Mouse (Mus musculus) liver, embryonic 11.5 days (tissue): ENCODE data around the gene Pdzd7. TPM values are rescaled to one million over a fixed set of nuclear protein-coding genes. Genes with fewer than 3 reads are reported as not detected.

Source experiments
- ATAC-seq: fragments of 200-750 bp; cut with Nextera tagmentation; replicated peaks from 2 replicates; pipeline ENCODE4 v1.8.0; 2017; ENCODE audit warnings: moderate number of reproducible peaks, mild to moderate bottlenecking, moderate TSS enrichment, moderate library complexity; ENCODE audit not compliant: low FRiP score
- DNase-seq: peaks from one replicate; pipeline ENCODE4 v3.0.0-alpha.2; 2017; ENCODE audit warnings: low spot score
- H3K27ac ChIP-seq: fragments of 300-500 bp; sonication (generic); 2 replicates; pipeline ENCODE4 v1.5.1; 2014; ENCODE audit warnings: mild to moderate bottlenecking, low read depth, low read length, control low read depth
- H3K27me3 ChIP-seq: fragments of 300-500 bp; sonication (generic); replicated peaks from 2 replicates; pipeline ENCODE4 v1.6.1; 2014; ENCODE audit warnings: low read length, mixed read lengths; ENCODE audit not compliant: control insufficient read depth, insufficient read depth
- H3K36me3 ChIP-seq: fragments of 300-500 bp; sonication (generic); 2 replicates; pipeline ENCODE4 v1.6.1; 2014; ENCODE audit warnings: mild to moderate bottlenecking, low read length, moderate library complexity, mixed read lengths; ENCODE audit not compliant: control insufficient read depth, insufficient read depth
- H3K4me1 ChIP-seq: fragments of 300-500 bp; sonication (generic); replicated peaks from 2 replicates; pipeline ENCODE4 v1.6.1; 2014; ENCODE audit warnings: low read length, mixed read lengths; ENCODE audit not compliant: control insufficient read depth, insufficient read depth
- H3K4me2 ChIP-seq: fragments of 300-500 bp; sonication (generic); 2 replicates; pipeline ENCODE4 v1.6.1; 2014; ENCODE audit warnings: mild to moderate bottlenecking, control low read depth, moderate library complexity
- H3K4me3 ChIP-seq: fragments of 300-500 bp; sonication (generic); 2 replicates; pipeline ENCODE4 v1.5.1; 2014; ENCODE audit warnings: low read depth, low read length, control low read depth
- H3K9ac ChIP-seq: fragments of 300-500 bp; sonication (generic); 2 replicates; pipeline ENCODE4 v1.6.1; 2014; ENCODE audit warnings: low read depth, low read length, control low read depth
- H3K9me3 ChIP-seq: fragments of 300-500 bp; sonication (generic); 2 replicates; pipeline ENCODE4 v1.6.1; 2016; ENCODE audit warnings: low read length, inconsistent platforms, mixed read lengths; ENCODE audit not compliant: control insufficient read depth
- WGBS: fragments of 180-500 bp; shearing (Covaris S2); extraction: QIAGEN DNeasy Blood & Tissue Kit; methylation state at CpG from one replicate; pipeline ENCODE4 v1.1.7; 2014; 5-methylcytosine and 5-hydroxymethylcytosine counted together
- polyA plus RNA-seq: library from polyadenylated mRNA; unstranded; fragments of >200 nt; fragmentation: Nextera tagmentation; extraction: Ambion mirVana; gene quantifications from 2 replicates; pipeline ENCODE4 v1.2.1, GENCODE M21; 2014

The Pdzd7 gene
- polyA plus RNA-seq, 1 experiment from 2014 or later = not detected

GRCm38 (mm10) chr19:45013581-45014225 is 31.8 kb downstream of the Pdzd7 start:
- no peak for DNase-seq
- H3K4me3 ChIP-seq = no peak overlapping the region

GRCm38 (mm10) chr19:45012636-45013035 is 32.9 kb downstream of the Pdzd7 start:
- H3K4me3 ChIP-seq = no peak overlapping the region
- WGBS = 52% methylated on average over 6 of the region's 6 CpGs
- H3K36me3 ChIP-seq = peaks cover 37% of the 10 kb centered on the region
- H3K9me3 ChIP-seq = no peaks in the 10 kb centered on the region
- H3K27ac ChIP-seq = 0 out of 2 replicates have a peak overlapping the region, but pooled peaks have one; percentile 21
- H3K27me3 ChIP-seq = no peaks in the 10 kb centered on the region
- DNase-seq (no peak), ATAC-seq (no peak)
- no peak overlapping the region; the same call in 1 of the 2 replicates for H3K4me2 ChIP-seq
- no peak overlapping the region for H3K9ac ChIP-seq
- peaks cover 38% of the 10 kb centered on the region for H3K4me1 ChIP-seq

More at GRCm38 (mm10) chr19:45013581-45014225, 31.8 kb downstream of the Pdzd7 start:
- no peak for ATAC-seq
- Histone ChIP-seq H3K27me3 (no peaks in the 10 kb centered on the region), H3K9ac (no peak overlapping the region; the same call in 1 of the 2 replicates), H3K27ac (peak overlapping the region; percentile 87; the same call in 1 of the 2 replicates), H3K4me1 (peaks cover 37% of the 10 kb centered on the region), H3K4me2 (peak overlapping the region; percentile 99), H3K9me3 (no peaks in the 10 kb centered on the region), H3K36me3 (peaks cover 28% of the 10 kb centered on the region)
- 43% methylated on average over 6 of the region's 6 CpGs for WGBS

GRCm38 (mm10) chr19:45012219-45012618 is 33.3 kb downstream of the Pdzd7 start:
- H3K4me3 ChIP-seq = no peak overlapping the region
- no peak overlapping the region; the same call in 1 of the 2 replicates for H3K4me2 ChIP-seq
- peaks cover 39% of the 10 kb centered on the region for H3K36me3 ChIP-seq
- no peaks in the 10 kb centered on the region for H3K27me3 ChIP-seq
- no peaks in the 10 kb centered on the region for H3K9me3 ChIP-seq
- DNase-seq = no peak
- H3K4me1 ChIP-seq = peaks cover 42% of the 10 kb centered on the region
- no peak overlapping the region for H3K27ac ChIP-seq
- WGBS = 86% methylated on average over 8 of the region's 8 CpGs
- H3K9ac ChIP-seq = no peak overlapping the region
- no peak for ATAC-seq

GRCm38 (mm10) chr19:45010646-45011045 is 34.9 kb downstream of the Pdzd7 start:
- Histone ChIP-seq H3K9ac (no peak overlapping the region), H3K27ac (no peak overlapping the region), H3K4me3 (no peak overlapping the region), H3K27me3 (no peaks in the 10 kb centered on the region), H3K4me1 (peaks cover 30% of the 10 kb centered on the region), H3K36me3 (peaks cover 39% of the 10 kb centered on the region), H3K4me2 (no peak overlapping the region), H3K9me3 (no peaks in the 10 kb centered on the region)
- DNase-seq (no peak), ATAC-seq (no peak)
- 83% methylated on average over 4 of the region's 4 CpGs for WGBS

- H3K9ac ChIP-seq = peak overlapping the region; percentile 82
Measured at GRCm38 (mm10) chr19:45007425-45008191, 37.9 kb downstream of the Pdzd7 start.

GRCm38 (mm10) chr19:45007021-45007420 is 38.5 kb downstream of the Pdzd7 start:
- Histone ChIP-seq H3K9me3 (no peaks in the 10 kb centered on the region), H3K4me2 (peak overlapping the region; percentile 87), H3K9ac (peak overlapping the region; percentile 82), H3K27me3 (no peaks in the 10 kb centered on the region), H3K27ac (peak overlapping the region; percentile 55; the same call in 1 of the 2 replicates), H3K36me3 (peaks cover 41% of the 10 kb centered on the region), H3K4me3 (peak overlapping the region; percentile 96), H3K4me1 (peaks cover 20% of the 10 kb centered on the region)
- DNase-seq (no peak), ATAC-seq (no peak)
- 29% methylated on average over 17 of the region's 17 CpGs for WGBS

More at GRCm38 (mm10) chr19:45007425-45008191, 37.9 kb downstream of the Pdzd7 start:
- no peaks in the 10 kb centered on the region for H3K9me3 ChIP-seq
- peaks cover 20% of the 10 kb centered on the region for H3K4me1 ChIP-seq
- ATAC-seq (no peak), DNase-seq (no peak)
- peak overlapping the region; percentile 87 for H3K4me2 ChIP-seq
- H3K4me3 ChIP-seq = peak overlapping the region; percentile 96
- 84% methylated on average over 20 of the region's 20 CpGs for WGBS
- no peaks in the 10 kb centered on the region for H3K27me3 ChIP-seq
- H3K36me3 ChIP-seq = peaks cover 46% of the 10 kb centered on the region
- 0 out of 2 replicates have a peak overlapping the region, but pooled peaks have one; percentile 55 for H3K27ac ChIP-seq

- peak; percentile 97 for DNase-seq
- Histone ChIP-seq H3K36me3 (peaks cover 37% of the 10 kb centered on the region), H3K27ac (peak within 1 kb of the TSS; percentile 63), H3K4me1 (peaks cover 20% of the 10 kb centered on the region), H3K4me3 (peak within 1 kb of the TSS; percentile 96), H3K4me2 (peak within 1 kb of the TSS; percentile 87), H3K27me3 (no peaks in the 10 kb centered on the region), H3K9ac (peak within 1 kb of the TSS; percentile 82), H3K9me3 (no peaks in the 10 kb centered on the region)
- peak; percentile 90 for ATAC-seq
- WGBS = under 1% methylated on average over 82 of the region's 82 CpGs
Measured at GRCm38 (mm10) chr19:45005957-45006712, 39.4 kb downstream of the Pdzd7 start, which contains the start of gene Mrpl43. Mrpl43 (minus strand) TSS chr19:45006442.

- DNase-seq = peak; percentile 76
- WGBS = 9% methylated on average over 16 of the region's 16 CpGs
- H3K4me1 ChIP-seq = peaks cover 20% of the 10 kb centered on the region
- peak within 1 kb of the TSS; percentile 96 for H3K4me3 ChIP-seq
- H3K9me3 ChIP-seq = no peaks in the 10 kb centered on the region
- ATAC-seq = peak; percentile 47; the same call in 1 of the 2 replicates
- H3K4me2 ChIP-seq = peak within 1 kb of the TSS; percentile 87
- peaks cover 35% of the 10 kb centered on the region for H3K36me3 ChIP-seq
- peak within 1 kb of the TSS; percentile 63 for H3K27ac ChIP-seq
- no peaks in the 10 kb centered on the region for H3K27me3 ChIP-seq
- peak within 1 kb of the TSS; percentile 82 for H3K9ac ChIP-seq
Measured at GRCm38 (mm10) chr19:45005444-45005843, 40.1 kb downstream of the Pdzd7 start, which contains the start of gene Twnk. Twnk (plus strand) TSS chr19:45005663.
